Mouse (Mus musculus): Measurements from ENCODE around the gene Ppp1r3f.

GRCm38 (mm10) chrX:7581151-7581550 is 7.1 kb upstream of the Ppp1r3f start:
- no peak for TF ChIP-seq FLI1 (IDR thresholded peaks at IDR 0.05; ENCODE audit: low read length)
- TF ChIP-seq GATA1 (IDR thresholded peaks at IDR 0.05; ENCODE audit: borderline replicate concordance, low read length): no peak
